Mouse (Mus musculus) right cerebral cortex, adult 2 months (tissue): ENCODE measurements at regions not wholly inside any gene's neighbourhood (a gene's known extent, or its start where the extent isn't known, plus 50 kb on each side); places are given as distances from the start of the nearest gene placed in this dataset.

Source experiments
- DNase-seq, 2 experiments: peaks; one replicate each; pipeline ENCODE4 v3.0.0; 2021 to 2022; ENCODE audit warnings: low spot score in 2 of 2

DNA sequence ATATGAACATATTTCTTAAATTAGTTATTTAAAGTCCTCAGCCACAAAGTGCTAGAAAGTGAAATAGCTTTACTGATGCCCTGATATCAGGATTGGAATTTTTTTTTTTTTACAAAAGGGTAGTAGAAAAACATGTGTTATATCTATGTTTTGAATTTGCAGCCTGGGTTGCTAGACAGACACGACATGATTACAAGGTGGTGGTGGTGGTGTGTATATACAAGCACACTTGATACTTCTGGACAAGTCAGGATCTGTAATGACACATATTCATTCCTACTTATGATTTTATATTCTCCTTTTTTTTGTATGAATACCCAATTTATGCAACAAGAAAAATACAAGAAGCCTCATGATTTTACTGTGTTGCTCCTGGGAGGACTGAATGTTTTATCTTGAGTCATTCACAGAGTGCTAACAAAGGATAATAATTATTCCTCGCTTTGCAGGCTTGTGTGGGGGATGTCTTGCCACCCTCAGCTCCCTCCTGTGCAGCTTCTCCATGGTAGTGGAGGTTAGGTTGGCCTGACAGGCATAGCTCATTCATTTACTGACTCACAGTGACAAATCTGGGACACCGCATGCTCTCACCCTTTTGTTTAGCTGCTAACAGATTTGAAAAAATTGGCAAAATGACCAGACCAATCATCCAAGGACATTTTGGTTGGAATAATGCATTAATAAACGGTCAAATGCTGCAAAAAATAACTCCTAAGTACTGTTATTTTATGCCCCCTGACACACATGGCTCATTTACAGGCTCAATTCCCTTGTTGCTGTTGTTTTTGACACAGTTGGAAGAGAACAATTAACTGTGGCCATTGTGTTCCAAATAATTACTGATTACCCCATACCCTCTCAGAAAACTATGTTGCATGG lies 303.3 kb upstream of the Sel1l start:
- peak in 1 of 2 experiments; percentile 37 for DNase-seq

DNA sequence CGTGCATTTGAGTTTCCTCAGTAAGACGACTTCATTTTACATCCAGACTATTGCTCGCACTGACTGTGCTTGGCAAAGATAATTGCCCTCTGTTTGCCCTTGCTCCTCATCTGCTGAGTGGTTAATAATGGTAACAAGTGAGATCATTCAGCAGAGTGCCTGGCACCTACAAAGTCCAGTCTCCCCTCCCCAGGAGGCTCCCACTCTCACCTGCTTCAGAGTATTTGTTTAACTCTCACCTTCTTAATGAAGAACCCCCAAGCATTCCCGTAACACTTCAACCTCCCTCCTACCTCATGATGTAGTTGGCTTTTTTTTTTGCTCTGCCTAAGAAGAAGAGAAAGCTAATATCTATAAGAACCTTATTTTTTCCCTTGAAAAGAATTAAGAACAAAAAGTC lies 288.6 kb upstream of the Sel1l start:
- DNase-seq = no peak

- DNase-seq = no peak
Observed at GRCm38 (mm10) chr12:92127648-92128047, 278.7 kb upstream of the Sel1l start.

DNA sequence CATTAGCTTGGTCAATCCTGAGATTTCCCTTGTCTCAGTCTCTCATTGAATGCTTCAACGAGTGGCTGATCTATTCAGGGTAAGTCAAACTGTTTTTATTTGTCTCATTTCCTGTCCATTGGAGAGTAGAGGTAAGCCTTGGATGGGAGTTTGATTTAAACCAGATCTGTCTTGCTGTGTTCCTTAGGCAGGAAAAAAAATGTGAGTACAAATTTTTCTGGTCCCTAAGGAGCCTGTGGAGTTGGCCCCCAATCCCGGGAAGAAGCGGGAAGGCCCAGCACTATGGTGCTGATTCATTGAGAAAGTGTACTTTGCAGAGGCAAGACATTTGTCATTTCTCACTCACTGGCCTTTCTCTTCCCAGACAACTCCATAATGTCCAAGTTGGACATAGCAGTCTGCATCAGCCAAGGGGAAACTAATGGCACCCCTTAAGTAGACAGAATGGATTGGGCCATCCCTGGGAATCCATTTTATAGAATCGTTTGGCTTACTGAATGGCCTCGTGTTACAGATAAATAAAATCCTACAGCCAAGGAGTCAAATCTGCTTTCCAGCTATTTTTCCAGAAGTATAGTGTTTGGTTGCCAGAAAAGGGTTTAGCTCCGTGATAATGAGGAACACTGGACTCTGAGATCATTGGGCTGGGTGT lies 271.3 kb upstream of the Sel1l start:
- DNase-seq = no peak

GRCm38 (mm10) chr12:92109615-92110014 lies 260.7 kb upstream of the Sel1l start:
- no peak for DNase-seq

DNA sequence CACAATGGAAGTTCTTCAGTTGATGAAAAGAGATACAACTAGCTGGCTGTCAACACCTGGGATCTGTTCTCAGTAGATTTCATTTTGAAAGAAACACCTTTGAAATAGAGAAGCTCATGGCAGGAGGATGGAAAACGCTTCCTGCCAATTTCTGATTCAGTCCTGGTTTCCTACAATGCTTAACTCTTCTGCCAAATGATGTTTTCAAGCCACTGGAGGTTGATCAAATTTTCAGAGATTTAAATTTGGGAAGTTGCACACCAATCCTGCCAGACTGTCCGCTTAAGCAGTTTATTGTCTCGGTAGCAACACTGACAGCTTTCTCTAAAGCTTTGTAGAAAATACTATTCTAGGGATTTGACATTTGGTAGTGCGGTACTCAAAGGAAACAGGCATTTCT lies 251.1 kb upstream of the Sel1l start:
- no peak for DNase-seq

DNA sequence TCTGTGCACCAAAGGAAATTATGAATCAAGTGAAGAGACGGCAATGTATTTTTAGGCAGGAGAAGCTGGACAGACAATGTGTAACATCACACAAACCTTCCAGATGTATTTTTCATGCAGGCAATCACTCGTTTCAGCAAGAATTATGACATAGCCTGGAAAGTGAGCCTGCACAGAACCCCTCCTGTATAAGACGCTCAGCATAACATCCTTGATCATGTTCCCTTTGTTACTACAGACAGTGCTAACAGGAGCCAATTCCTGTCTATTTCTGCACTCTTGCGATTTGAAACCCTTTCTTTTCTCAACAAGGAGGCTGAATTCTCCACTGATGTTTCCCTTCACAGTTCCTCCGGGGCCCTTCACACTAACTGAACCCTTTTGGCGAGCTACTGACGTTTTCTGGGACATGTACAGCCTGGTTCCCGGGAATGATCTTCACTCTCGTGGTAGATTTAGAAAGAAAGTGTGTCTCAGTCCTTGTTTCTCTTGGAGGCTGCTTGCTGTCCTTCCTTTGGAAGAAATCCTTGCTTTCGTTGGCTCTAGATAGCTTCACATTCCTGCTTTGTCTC lies 243.9 kb upstream of the Sel1l start:
- no peak for DNase-seq

DNA sequence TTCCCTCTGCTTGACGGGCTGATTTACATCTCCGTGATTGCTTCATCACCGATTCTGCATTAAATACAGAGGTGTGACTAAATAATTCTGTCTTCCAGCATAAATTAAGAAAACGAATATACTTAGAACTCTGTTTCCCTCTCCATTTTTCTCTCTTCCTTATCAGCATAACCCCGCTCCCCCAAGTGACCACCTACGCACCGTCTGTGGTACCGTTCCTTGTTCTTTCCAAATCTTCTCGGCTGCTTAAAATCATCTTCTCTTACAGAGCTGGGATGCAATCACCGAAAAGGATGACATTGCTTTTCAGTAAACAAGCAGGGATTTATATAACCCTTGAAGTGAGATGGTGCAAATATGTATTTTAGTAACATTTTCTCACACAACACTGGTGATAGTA lies 224.3 kb upstream of the Sel1l start:
- DNase-seq = peak; percentile 76 to 86

DNA sequence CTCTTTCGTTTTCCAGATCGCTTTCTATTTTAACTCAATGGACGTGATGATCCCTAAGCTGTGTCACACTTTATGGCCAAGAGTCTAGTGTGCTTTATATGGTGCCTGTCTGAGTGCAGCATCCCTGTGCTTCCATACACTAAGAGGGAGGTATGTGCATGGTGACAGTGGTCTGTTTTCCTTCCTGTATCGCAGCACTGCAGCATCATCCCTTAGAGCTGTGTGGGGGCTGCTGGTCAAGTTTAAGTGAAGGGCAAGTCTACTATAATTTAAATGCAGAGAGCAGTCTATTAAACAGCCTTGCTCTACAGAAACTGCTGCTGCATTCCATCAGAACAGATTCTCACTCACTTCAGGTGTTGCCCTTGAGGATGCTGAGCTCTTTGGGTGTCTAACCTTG lies 213.8 kb upstream of the Sel1l start:
- no peak for DNase-seq

- DNase-seq = no peak
Observed at GRCm38 (mm10) chr12:92040481-92040880, 191.5 kb upstream of the Sel1l start.

- DNase-seq = no peak
Observed at GRCm38 (mm10) chr12:92029192-92029591, 180.2 kb upstream of the Sel1l start.

- DNase-seq = no peak
Observed at GRCm38 (mm10) chr12:92028354-92028753, 179.4 kb upstream of the Sel1l start.

GRCm38 (mm10) chr12:92024461-92025218 lies 175.7 kb upstream of the Sel1l start:
- DNase-seq = no peak

DNA sequence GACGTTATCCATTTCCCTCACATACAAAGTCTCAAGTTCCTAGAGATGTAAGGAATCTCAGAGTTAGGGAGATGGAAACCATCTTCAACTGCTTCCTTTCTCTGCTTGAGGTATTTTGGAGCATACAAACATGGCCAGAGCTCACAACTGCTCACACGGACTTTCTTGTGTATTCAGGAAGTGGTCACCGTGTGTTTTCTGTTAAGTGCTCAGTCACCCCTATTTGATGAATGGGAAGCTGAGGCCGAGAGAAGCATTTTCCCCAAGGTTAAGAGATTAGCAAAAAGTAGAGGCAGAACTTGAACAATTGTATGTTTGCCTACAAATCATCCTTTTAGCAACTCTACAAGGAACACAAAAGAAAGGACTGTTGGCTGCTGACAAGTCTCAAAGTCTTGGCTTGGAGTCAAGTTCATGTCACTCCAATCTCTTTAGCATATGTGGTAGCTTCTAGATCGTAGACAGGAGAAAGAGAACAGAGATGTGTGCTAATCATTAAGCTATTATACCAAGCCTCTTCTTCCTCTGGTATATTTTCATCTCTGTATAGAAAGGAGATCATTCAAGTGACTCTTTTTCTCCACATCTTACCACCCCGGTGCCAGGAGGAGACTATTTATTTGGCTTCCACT lies 170.8 kb upstream of the Sel1l start:
- DNase-seq = no peak

- no peak for DNase-seq
Observed at GRCm38 (mm10) chr12:92015373-92015772, 166.4 kb upstream of the Sel1l start.

GRCm38 (mm10) chr12:92013979-92014378 lies 165.0 kb upstream of the Sel1l start:
- no peak for DNase-seq

DNA sequence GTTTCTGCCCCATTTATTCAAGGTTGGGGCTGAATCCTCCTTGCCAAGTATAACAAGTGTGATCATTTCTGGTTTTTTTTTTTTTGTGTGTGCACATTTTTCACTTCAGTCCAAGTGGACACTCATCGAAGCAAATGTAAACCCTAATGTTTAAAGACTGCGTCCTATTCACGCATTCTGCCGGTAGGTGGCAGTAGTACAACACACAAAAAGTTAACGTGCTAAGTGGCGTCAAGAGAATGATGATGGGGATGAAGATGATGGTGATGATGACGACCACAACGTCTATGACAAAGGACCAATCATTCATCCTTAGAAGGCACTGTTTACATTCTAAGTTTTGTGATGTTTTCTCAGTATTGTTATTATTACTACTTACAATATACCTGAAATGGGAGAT lies 164.3 kb upstream of the Sel1l start:
- DNase-seq = peak; percentile 63 to 67

- DNase-seq = no peak
Observed at GRCm38 (mm10) chr12:92004391-92005094, 155.6 kb upstream of the Sel1l start.

GRCm38 (mm10) chr12:91999031-91999430 lies 150.1 kb upstream of the Sel1l start:
- no peak for DNase-seq

DNA sequence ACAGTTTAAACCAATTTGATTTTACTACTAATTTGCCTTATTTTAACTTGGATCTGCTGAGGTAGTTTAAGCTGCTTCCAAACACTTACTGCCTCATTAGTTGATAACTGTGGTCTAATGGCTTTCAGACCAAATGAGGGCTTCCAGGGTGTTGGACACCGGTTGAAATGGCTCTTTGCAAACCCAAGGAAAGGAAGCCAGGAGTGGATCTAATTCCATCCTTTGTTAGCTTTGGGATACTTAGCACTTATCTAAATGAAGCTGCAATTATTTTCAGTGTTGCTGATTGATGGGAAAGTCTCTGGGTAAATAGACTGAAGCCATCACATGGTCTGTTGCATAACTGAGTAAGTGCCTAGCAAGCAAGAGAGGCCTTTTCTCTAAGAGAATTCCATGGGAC lies 148.4 kb upstream of the Sel1l start:
- no peak for DNase-seq

GRCm38 (mm10) chr12:91995545-91995944 lies 146.6 kb upstream of the Sel1l start:
- no peak for DNase-seq
